Mouse (Mus musculus) kidney, embryonic 14.5 days (tissue): ENCODE data around the gene Stoml1. TPM values are rescaled to one million over a fixed set of nuclear protein-coding genes. Genes with fewer than 3 reads are reported as not detected.

Experiments used
- ATAC-seq: fragments of 200-750 bp; cut with Nextera tagmentation; 2 replicates; pipeline ENCODE4 v1.8.0; 2017; ENCODE audit warnings: moderate number of reproducible peaks, mild to moderate bottlenecking, moderate TSS enrichment, moderate library complexity; ENCODE audit not compliant: low FRiP score, low TSS enrichment
- H3K27ac ChIP-seq: fragments of 300-500 bp; sonication (generic); 2 replicates; pipeline ENCODE4 v1.5.1; 2014; ENCODE audit warnings: low read depth, mild to moderate bottlenecking, low read length, moderate library complexity, mixed read lengths
- H3K27me3 ChIP-seq: fragments of 300-500 bp; sonication (generic); 2 replicates; pipeline ENCODE4 v1.6.1; 2014; ENCODE audit warnings: mild to moderate bottlenecking, low read length; ENCODE audit not compliant: control insufficient read depth, insufficient read depth
- H3K36me3 ChIP-seq: fragments of 300-500 bp; sonication (generic); 2 replicates; pipeline ENCODE4 v1.6.1; 2014; ENCODE audit warnings: low read length, mixed read lengths; ENCODE audit not compliant: control insufficient read depth, insufficient read depth
- H3K4me1 ChIP-seq: fragments of 300-500 bp; sonication (generic); 2 replicates; pipeline ENCODE4 v1.6.1; 2014; ENCODE audit warnings: low read length, mixed read lengths; ENCODE audit not compliant: control insufficient read depth, insufficient read depth
- H3K4me2 ChIP-seq: fragments of 300-500 bp; sonication (generic); replicated peaks from 2 replicates; pipeline ENCODE4 v1.6.1; 2014; ENCODE audit warnings: low read depth, mild to moderate bottlenecking, low read length
- H3K4me3 ChIP-seq: fragments of 300-500 bp; sonication (generic); 2 replicates; pipeline ENCODE4 v1.5.1; 2014; ENCODE audit warnings: mild to moderate bottlenecking, low read length
- H3K9ac ChIP-seq: fragments of 300-500 bp; sonication (generic); 2 replicates; pipeline ENCODE4 v1.6.1; 2014; ENCODE audit warnings: low read depth, mild to moderate bottlenecking, low read length, moderate library complexity
- H3K9me3 ChIP-seq: fragments of 300-500 bp; sonication (generic); 2 replicates; pipeline ENCODE4 v1.6.1; 2016; ENCODE audit warnings: low read length; ENCODE audit not compliant: control insufficient read depth
- WGBS: fragments of 180-500 bp; shearing (Covaris S2); extraction: QIAGEN DNeasy Blood & Tissue Kit; methylation state at CpG from one replicate; pipeline ENCODE4 v1.1.7; 2014; 5-methylcytosine and 5-hydroxymethylcytosine counted together
- polyA plus RNA-seq: library from polyadenylated mRNA; unstranded; fragments of >200 nt; fragmentation: Nextera tagmentation; extraction: Ambion mirVana; gene quantifications from 2 replicates; pipeline ENCODE4 v1.2.1, GENCODE M21; 2014

Stoml1 gene
- polyA plus RNA-seq, 1 experiment from 2014 or later: 29.8 TPM

DNA sequence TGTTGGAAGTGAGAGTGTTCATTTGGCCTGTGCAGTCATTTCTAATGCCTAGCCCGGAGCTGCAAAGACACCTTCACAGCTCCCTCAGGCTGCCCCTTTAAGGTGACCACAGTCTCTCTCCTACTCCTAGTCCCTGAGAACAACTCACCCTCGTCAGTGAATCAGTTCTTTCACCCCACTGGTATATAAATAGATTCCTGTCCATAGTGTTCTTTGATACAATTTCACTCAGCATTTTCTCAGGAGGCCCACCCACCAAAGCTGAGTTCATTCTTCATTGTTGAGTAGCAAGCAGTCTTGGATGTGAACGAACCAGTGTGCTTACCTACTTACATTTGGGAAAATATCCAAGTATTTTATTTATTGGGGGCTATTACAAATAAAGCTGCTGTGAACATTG, 21.7 kb downstream of the Stoml1 start:
- Histone ChIP-seq H3K4me3 (no peak overlapping the region), H3K27me3 (no peaks in the 10 kb centered on the region), H3K9ac (no peak overlapping the region), H3K4me2 (peak overlapping the region; percentile 10; the same call in 1 of the 2 replicates), H3K36me3 (no peaks in the 10 kb centered on the region), H3K9me3 (no peaks in the 10 kb centered on the region), H3K27ac (peak overlapping the region; percentile 81; the same call in 1 of the 2 replicates), H3K4me1 (peaks cover 27% of the 10 kb centered on the region)
- 40% methylated on average over 3 of the region's 3 CpGs for WGBS
- 0 out of 2 replicates have a peak, but pooled peaks have one; percentile 14 for ATAC-seq

DNA sequence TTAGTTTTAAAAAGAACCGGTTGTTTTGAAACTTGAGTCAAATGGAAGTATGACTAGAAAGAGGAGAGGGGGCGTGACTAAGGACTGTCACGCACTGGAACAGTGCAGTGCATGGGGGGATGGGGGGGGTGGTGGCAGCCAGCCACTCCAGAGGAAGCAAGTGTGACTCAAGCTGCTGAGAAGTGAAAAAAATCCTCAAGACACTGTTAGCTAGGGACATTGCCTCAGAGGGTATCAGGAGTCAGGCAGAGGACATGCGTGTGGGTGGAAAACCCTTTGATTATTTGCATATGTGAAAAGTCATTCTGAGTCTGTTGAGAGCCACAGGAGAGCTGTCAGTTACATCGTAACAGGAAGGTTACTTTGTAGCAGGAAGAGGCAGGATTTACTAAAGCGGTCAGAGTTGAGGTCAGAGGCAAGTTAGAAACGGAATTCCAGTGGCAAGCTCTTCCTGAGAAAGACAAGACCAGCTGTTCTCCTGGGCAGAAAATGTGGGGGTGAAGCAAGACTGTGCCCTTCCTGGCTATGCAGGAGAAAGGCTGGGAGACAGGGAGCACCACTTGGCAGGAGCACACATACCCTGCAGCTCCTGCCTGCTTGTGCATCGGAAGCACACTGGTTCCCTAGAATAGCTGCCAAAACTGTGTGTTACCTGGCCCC, 22.3 kb downstream of the Stoml1 start:
- Histone ChIP-seq H3K9me3 (no peaks in the 10 kb centered on the region), H3K27me3 (no peaks in the 10 kb centered on the region), H3K4me2 (peak overlapping the region; percentile 17; the same call in 1 of the 2 replicates), H3K36me3 (no peaks in the 10 kb centered on the region), H3K27ac (peak overlapping the region; percentile 81), H3K4me3 (no peak overlapping the region), H3K4me1 (peaks cover 27% of the 10 kb centered on the region), H3K9ac (peak overlapping the region; percentile 25)
- ATAC-seq: peak; percentile 88
- WGBS: 8% methylated on average over 8 of the region's 8 CpGs

DNA sequence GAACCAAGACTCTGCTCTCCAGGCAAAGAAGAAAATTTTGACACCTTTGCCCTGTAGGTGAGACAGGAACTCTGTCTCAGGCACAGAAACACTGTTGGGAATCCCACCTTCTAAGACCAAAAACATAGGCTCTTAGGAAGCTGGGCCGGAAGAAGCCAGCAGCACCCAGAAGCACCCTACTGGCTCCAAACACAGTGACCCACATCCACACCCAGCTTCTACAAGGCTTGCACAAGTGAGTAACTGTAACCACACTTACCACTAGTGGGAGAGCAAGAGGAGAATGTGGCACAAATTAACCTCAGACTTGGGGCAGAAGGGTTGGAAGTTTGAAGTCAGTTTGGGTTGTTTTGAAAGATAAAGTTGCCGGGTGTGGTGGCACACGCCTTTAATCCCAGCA, 22.8 kb downstream of the Stoml1 start:
- Histone ChIP-seq H3K9ac (peak overlapping the region; percentile 25), H3K9me3 (no peaks in the 10 kb centered on the region), H3K36me3 (no peaks in the 10 kb centered on the region), H3K4me2 (0 out of 2 replicates have a peak overlapping the region, but pooled peaks have one; percentile 17), H3K4me1 (peaks cover 27% of the 10 kb centered on the region), H3K27me3 (no peaks in the 10 kb centered on the region), H3K27ac (peak overlapping the region; percentile 81), H3K4me3 (no peak overlapping the region)
- WGBS: 88% methylated on average over 3 of the region's 3 CpGs
- no peak for ATAC-seq

DNA sequence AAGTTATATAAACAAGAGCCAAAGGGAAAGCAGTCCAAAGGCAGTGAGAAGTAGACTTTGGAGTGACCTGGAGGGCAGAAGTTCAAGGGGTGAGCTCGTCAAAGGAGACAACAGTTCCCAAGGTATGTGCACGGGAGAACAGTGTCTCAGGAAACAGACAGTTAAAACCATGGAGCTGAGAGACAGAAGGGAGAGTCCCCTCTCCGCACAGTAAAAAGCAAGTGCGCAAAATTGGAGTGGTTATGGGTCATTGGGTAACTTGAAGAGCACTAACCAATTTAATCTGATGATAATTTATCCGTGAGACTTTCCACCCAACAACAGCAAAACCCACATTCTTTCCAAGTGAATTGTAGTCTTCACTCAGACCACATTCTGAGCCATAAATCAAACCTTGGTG, 23.4 kb downstream of the Stoml1 start:
- WGBS: 24% methylated on average over 5 of the region's 5 CpGs
- no peak overlapping the region for H3K4me2 ChIP-seq
- H3K4me1 ChIP-seq: peaks cover 27% of the 10 kb centered on the region
- H3K4me3 ChIP-seq: no peak overlapping the region
- H3K36me3 ChIP-seq: no peaks in the 10 kb centered on the region
- peak overlapping the region; percentile 81; the same call in 1 of the 2 replicates for H3K27ac ChIP-seq
- ATAC-seq: no peak
- H3K27me3 ChIP-seq: no peaks in the 10 kb centered on the region
- H3K9me3 ChIP-seq: no peaks in the 10 kb centered on the region
- no peak overlapping the region for H3K9ac ChIP-seq

DNA sequence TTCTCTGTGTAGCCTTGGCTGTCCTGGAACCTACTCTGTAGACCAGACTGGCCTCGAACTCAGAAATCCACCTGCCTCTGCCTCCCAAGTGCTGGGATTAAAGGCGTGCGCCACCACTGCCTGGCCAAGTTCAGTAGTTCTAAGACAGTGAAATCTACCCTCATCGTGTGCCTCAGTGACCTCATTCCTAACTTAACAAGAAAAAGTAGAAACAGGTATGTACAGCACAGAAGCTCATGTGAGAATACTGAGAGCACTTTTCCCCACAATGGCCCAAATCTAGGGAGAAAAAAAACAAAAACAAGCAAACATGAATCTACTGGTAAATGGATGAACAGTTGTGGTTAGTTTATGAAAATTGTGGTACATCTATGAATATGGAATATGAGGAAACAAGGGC, 25.3 kb downstream of the Stoml1 start:
- no peak overlapping the region for H3K9ac ChIP-seq
- no peaks in the 10 kb centered on the region for H3K9me3 ChIP-seq
- no peak overlapping the region for H3K4me3 ChIP-seq
- no peak overlapping the region for H3K4me2 ChIP-seq
- H3K27me3 ChIP-seq: no peaks in the 10 kb centered on the region
- H3K4me1 ChIP-seq: peaks cover 19% of the 10 kb centered on the region
- no peaks in the 10 kb centered on the region for H3K36me3 ChIP-seq
- 96% methylated on average over 4 of the region's 4 CpGs for WGBS
- no peak for ATAC-seq
- H3K27ac ChIP-seq: no peak overlapping the region

DNA sequence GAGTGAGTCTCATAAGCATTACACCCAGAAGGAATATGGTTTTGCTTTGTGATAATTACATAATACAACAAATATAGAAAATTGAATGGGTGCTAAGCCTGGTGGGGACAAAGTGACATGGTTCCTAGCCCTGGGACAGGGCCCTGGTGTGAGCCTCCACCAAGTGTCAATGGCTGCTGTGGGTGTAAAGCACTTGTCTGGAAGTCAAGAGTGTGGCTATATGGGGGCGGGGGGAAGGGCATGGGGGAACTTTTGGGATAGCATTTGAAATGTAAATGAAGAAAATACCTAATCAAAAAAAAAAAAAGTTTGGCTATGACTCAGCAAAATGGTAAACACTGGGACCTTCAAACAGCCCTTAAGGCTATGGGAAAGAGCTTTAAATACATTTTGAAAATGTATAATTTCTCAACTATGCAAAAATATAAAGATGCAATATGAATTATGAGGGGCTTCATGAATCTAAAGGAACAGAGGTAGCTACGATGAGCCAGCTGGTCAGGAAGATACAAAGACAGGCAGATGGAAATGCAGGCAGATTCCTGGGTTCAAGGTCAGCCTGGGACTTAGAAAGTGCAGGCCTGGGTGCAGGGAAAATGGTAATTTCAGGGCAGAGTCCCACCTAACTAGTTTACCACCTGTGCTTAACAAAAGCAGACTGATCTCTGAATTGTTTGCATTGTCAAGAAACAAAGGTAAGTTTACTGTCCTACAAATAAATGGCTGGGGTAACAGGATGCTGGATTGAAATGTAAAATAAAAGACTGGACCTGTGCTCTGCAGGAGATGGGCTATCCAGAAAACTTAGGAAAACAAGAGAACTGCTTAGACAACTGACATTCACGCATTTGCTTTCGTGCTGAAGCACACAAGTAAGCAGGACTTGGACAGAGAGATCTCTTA, 26.1 kb downstream of the Stoml1 start:
- no peaks in the 10 kb centered on the region for H3K36me3 ChIP-seq
- no peaks in the 10 kb centered on the region for H3K27me3 ChIP-seq
- no peak overlapping the region for H3K9ac ChIP-seq
- no peak for ATAC-seq
- H3K27ac ChIP-seq: no peak overlapping the region
- no peaks in the 10 kb centered on the region for H3K9me3 ChIP-seq
- peaks cover 15% of the 10 kb centered on the region for H3K4me1 ChIP-seq
- 66% methylated on average over 4 of the region's 4 CpGs for WGBS
- no peak overlapping the region for H3K4me3 ChIP-seq
- H3K4me2 ChIP-seq: no peak overlapping the region

DNA sequence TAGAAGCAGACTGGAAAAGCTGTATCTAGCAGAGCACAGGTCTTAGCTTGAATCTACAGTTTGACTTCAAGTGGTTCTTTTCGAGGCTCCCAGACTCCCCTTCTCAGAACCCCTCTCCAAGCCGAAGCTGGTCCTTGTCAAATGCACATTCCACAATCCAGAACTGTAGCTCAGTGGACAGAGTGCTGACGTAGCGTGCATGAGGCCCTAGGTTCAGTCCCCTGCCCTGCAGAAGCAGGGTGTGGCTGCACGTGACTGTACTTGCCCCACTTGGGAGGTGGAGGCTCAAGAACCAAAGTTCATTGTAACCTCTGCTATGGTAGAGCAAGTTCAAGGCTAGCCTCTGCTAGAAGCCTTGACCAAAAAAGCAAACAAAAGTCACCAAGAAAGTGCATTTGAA, 26.8 kb downstream of the Stoml1 start:
- Histone ChIP-seq H3K27ac (no peak overlapping the region), H3K4me1 (peaks cover 14% of the 10 kb centered on the region), H3K36me3 (no peaks in the 10 kb centered on the region), H3K27me3 (no peaks in the 10 kb centered on the region), H3K9ac (no peak overlapping the region), H3K4me3 (no peak overlapping the region), H3K4me2 (no peak overlapping the region), H3K9me3 (no peaks in the 10 kb centered on the region)
- 64% methylated on average over 5 of the region's 5 CpGs for WGBS
- no peak for ATAC-seq

DNA sequence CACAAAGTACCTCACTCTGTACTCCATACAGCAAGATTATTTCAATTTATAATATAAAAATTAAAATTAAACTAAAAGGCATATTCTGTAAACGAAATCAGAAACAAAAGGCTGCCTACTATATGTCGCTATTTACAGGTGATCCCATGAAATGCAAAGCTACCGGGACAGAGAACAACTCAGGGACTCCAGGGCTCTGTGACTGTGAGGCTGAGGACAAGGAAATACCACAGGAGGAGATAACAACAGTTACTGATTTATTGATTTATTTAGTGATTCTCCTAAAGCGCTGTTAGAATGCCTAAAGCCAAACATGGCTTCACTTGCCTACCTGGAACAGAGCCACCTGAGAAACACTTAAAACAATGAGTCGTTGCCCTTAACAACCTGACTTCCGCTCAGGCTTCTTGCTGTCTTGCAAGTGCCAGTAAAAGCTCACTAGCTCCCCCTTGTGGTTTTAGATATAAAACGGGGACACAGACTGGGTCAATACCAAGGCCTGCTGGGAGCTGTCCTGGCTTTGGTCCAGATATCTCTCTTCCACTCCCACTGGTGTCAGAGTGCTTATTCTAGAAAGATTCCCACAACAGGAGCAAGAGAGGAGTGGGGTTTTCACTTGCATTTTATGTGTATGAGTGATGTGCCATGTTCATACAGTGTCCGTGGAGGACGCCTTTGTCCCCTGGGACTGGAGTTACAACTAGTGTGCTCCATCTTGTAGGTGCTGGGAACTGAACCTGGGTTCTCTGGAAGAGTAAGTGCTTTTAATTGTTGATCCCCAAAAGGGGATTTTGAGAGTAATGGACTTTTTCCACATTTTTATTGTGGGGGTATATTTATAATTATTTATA, 27.5 kb downstream of the Stoml1 start:
- H3K4me1 ChIP-seq: peaks cover 7% of the 10 kb centered on the region
- 37% methylated on average over 9 of the region's 9 CpGs for WGBS
- no peaks in the 10 kb centered on the region for H3K9me3 ChIP-seq
- ATAC-seq: peak; percentile 76
- no peaks in the 10 kb centered on the region for H3K27me3 ChIP-seq
- no peaks in the 10 kb centered on the region for H3K36me3 ChIP-seq
- H3K4me3 ChIP-seq: no peak overlapping the region
- no peak overlapping the region for H3K27ac ChIP-seq
- H3K9ac ChIP-seq: no peak overlapping the region
- H3K4me2 ChIP-seq: no peak overlapping the region
